Mouse (Mus musculus) G1E (cell line): ENCODE results near the gene Slc22a18. TPM values are rescaled to one million over a fixed set of nuclear protein-coding genes. Genes with fewer than 3 reads are reported as not detected.

ENCODE experiments used
- ATAC-seq: 2 replicates; pipeline ENCODE4 v1.8.0; 2016; ENCODE audit warnings: mild to moderate bottlenecking; ENCODE audit not compliant: insufficient number of reproducible peaks, poor library complexity, low FRiP score, severe bottlenecking; ENCODE audit errors: extremely low read depth
- DNase-seq: peaks from one replicate; pipeline ENCODE4 v3.0.0; 2012; ENCODE audit warnings: low spot score
- H3K27me3 ChIP-seq: 2 replicates; pipeline ENCODE4 v1.6.1; 2012; ENCODE audit warnings: mild to moderate bottlenecking, low read length, inconsistent platforms; ENCODE audit not compliant: insufficient read depth
- H3K36me3 ChIP-seq: replicated peaks from 2 replicates; pipeline ENCODE3; 2012; ENCODE audit warnings: mild to moderate bottlenecking, inconsistent platforms
- H3K4me1 ChIP-seq: 2 replicates; pipeline ENCODE4 v1.6.1; 2012; ENCODE audit warnings: low read depth, low read length, inconsistent platforms, mixed read lengths; ENCODE audit not compliant: insufficient read depth
- H3K4me3 ChIP-seq: 2 replicates; pipeline ENCODE4 v1.5.1; 2012; ENCODE audit warnings: low read depth, mild to moderate bottlenecking, inconsistent platforms, low read length, moderate library complexity, mixed read lengths
- H3K9me3 ChIP-seq: replicated peaks from 2 replicates; pipeline ENCODE4 v1.6.1; 2012; ENCODE audit warnings: inconsistent platforms
- CTCF ChIP-seq: IDR thresholded peaks from 2 replicates; pipeline ENCODE4 v1.5.1; 2012; ENCODE audit warnings: low read depth, low read length, inconsistent platforms, mixed read lengths
- GATA1 ChIP-seq: IDR thresholded peaks from 2 replicates; pipeline ENCODE4 v1.6.1; 2012; ENCODE audit warnings: borderline replicate concordance, low read length, inconsistent platforms, mixed read lengths
- GATA2 ChIP-seq: IDR thresholded peaks from 2 replicates; pipeline ENCODE4 v1.6.1; 2012; ENCODE audit warnings: low read depth, low read length, inconsistent platforms, borderline replicate concordance
- POLR2AphosphoS5 ChIP-seq: IDR thresholded peaks from 2 replicates; pipeline ENCODE4 v1.6.1; 2012; ENCODE audit warnings: low read depth, low read length, inconsistent platforms; ENCODE audit not compliant: insufficient replicate concordance
- TAL1 ChIP-seq: conservative IDR thresholded peaks from 2 replicates; pipeline ENCODE4 v1.6.1; 2012; ENCODE audit warnings: low read depth, low read length, inconsistent platforms, mixed read lengths
- polyA plus RNA-seq: library from polyadenylated mRNA; stranded (reverse); fragments of >175 nt; gene quantifications from 2 replicates; pipeline ENCODE4 v1.2.3, GENCODE M21; 2012
- total RNA-seq, 2 experiments: library from RNA; stranded (forward) in 1 of 2; stranded (reverse) in 1 of 2; fragments of 200-1000 nt in 1 of 2; fragments of >200 nt in 1 of 2; fragmentation: Nextera tagmentation in 1 of 2; gene quantifications; 2 replicates each; pipeline ENCODE4 v1.2.3; 2014 to 2017

The Slc22a18 gene
- total and polyA plus RNA-seq, 3 experiments = 2.9 to 3.9 (median 3.4) TPM

DNA sequence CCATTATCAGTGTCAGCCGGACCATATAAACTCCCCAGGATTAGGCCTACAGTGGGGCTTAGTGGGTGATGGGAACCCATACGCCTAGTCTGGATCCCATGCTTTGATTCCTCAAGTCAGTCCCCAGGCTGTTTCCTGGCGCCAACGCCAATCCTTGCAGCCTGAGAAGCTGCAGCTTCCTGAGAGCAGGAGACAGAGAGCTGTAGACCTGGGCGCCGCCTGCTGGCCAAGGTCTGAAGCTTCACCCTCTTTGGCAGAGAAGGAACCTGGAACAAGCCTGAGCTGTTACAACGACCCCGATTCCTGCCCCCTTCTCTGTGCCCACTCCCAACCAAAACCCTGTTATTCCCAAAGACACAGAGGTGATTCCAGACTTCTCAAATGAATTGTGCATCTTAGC, 3.6 kb upstream of the Slc22a18 start:
- peak; percentile 55 for DNase-seq

DNA sequence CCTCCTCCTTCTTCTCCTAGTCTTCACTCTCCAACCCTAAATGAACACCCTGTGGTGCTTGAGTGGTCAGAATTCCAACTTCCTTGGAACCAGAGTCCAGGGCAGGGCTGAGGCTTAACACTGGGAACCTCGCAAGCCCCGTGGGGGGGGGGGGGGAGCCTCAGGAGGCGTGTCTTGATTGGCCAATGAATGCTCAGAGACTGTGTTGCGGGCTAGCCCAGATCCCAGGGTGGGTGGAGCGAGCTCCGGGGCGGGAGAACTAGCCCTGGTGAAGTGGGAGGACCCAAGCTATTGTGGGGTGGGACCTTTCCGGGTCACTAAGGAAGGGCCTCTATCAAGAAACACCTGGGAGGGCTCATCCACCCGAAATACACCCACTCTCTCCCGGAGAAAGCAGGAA, 1.3 kb downstream of the Slc22a18 start:
- peaks cover 60% of the 10 kb centered on the region for H3K27me3 ChIP-seq
- ATAC-seq (0 out of 2 replicates have a peak, but pooled peaks have one; percentile 35), DNase-seq (peak; percentile 32)

More for the DNA sequence above, 3.6 kb upstream of the Slc22a18 start:
- Histone ChIP-seq H3K9me3 (peaks cover 3% of the 10 kb centered on the region), H3K27me3 (peaks cover 53% of the 10 kb centered on the region), H3K36me3 (no peaks in the 10 kb centered on the region), H3K4me3 (no peak overlapping the region), H3K4me1 (peaks cover 22% of the 10 kb centered on the region)
- no peak for ATAC-seq
- no peak for TF ChIP-seq GATA2
- peak; percentile 73 for TF ChIP-seq CTCF

DNA sequence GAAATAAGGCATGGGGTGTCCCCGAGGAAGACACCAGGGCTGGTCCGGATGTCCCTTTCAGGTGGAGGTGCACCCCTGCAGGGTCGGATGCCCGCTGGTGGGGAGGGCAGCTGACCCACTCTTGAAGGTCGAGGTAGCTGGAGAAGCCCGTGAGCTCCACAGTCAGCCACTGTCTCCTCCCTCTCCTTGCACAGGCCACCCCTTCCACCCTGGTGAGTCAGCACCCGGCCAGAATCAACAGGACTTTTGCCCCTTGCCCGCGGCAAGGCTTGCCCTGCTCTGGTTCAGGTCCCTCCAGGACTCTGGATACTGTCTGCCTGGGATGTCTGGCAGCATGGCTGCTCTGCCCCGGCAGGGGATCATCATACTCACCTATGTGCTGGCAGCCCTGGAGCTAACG, 2.3 kb downstream of the Slc22a18 start:
- Histone ChIP-seq H3K4me1 (peaks cover 28% of the 10 kb centered on the region), H3K4me3 (no peak overlapping the region), H3K27me3 (peaks cover 54% of the 10 kb centered on the region), H3K36me3 (no peaks in the 10 kb centered on the region), H3K9me3 (no peaks in the 10 kb centered on the region)
- TF ChIP-seq GATA1 (no peak), POLR2AphosphoS5 (no peak), CTCF (no peak), TAL1 (no peak)
- no peak for DNase-seq
- no peak for ATAC-seq

More for the DNA sequence above, 1.3 kb downstream of the Slc22a18 start:
- Histone ChIP-seq H3K4me3 (no peak overlapping the region), H3K36me3 (no peaks in the 10 kb centered on the region), H3K9me3 (no peaks in the 10 kb centered on the region), H3K4me1 (peaks cover 24% of the 10 kb centered on the region)
- TF ChIP-seq CTCF = no peak
- TF ChIP-seq POLR2AphosphoS5 = no peak
- TF ChIP-seq GATA1 = no peak
- no peak for TF ChIP-seq TAL1

DNA sequence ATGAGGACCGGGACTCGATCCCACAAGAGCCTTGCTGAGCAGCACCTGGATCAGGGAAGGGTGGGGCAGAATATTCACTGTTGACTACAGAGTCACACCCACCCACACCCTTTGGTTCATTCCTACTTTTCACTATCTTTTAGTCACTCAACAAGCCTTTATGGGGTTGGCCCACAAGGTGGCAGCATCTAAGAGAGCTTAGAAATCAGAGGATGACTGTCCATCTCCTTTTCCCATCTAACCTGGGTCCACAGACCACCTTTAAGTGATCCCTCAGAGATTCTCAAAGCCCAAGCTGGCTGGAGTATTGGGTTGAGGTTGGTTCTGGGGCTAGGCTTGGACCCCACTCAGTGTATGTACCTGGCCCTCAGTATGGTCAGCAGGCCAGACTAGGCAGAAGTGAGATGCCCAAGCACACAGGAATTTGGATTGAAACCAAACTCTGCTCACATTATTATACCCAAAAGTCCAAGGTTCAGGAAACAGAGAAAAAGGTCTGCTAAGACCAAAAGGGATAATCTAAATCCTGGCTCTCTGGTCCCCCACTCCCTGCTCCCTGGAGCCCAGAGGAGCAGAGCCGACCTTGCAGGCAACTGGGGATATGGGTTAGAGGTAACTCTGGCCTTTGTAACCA, 3.3 kb downstream of the Slc22a18 start:
- peaks cover 33% of the 10 kb centered on the region for H3K4me1 ChIP-seq
- no peaks in the 10 kb centered on the region for H3K9me3 ChIP-seq
- no peaks in the 10 kb centered on the region for H3K36me3 ChIP-seq
- peaks cover 53% of the 10 kb centered on the region for H3K27me3 ChIP-seq
- H3K4me3 ChIP-seq = no peak overlapping the region
- DNase-seq (no peak), ATAC-seq (no peak)
- TF ChIP-seq POLR2AphosphoS5 = no peak
- TF ChIP-seq GATA1 = no peak
- no peak for TF ChIP-seq GATA2
- no peak for TF ChIP-seq CTCF
- TF ChIP-seq TAL1 = no peak

DNA sequence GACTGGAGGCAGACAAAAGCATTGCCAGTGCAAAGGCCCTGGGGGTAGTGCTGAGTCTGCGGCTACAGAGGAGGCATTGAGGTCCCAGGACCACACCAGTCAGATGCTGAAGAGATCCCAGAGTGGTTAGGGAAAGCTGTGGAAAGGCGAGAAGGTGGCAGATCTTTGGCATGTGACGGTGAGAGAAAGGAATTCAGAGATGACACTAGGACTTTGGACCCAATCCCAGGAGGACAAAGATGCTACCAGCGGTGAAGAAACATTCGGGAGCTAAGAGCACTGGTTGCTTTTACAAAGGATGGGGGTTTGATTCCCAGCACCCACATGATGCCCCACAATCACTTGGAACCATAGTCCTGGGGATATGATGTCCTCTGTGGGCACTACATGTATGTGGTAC, 4.3 kb downstream of the Slc22a18 start:
- peaks cover 53% of the 10 kb centered on the region for H3K27me3 ChIP-seq
- no peak for TF ChIP-seq GATA1
- no peak for TF ChIP-seq POLR2AphosphoS5
- TF ChIP-seq CTCF = no peak
- no peak for TF ChIP-seq GATA2
- no peak for TF ChIP-seq TAL1
- H3K4me1 ChIP-seq = peaks cover 38% of the 10 kb centered on the region
- H3K36me3 ChIP-seq = no peaks in the 10 kb centered on the region
- DNase-seq = no peak
- H3K9me3 ChIP-seq = no peaks in the 10 kb centered on the region
- no peak for ATAC-seq
- H3K4me3 ChIP-seq = no peak overlapping the region

DNA sequence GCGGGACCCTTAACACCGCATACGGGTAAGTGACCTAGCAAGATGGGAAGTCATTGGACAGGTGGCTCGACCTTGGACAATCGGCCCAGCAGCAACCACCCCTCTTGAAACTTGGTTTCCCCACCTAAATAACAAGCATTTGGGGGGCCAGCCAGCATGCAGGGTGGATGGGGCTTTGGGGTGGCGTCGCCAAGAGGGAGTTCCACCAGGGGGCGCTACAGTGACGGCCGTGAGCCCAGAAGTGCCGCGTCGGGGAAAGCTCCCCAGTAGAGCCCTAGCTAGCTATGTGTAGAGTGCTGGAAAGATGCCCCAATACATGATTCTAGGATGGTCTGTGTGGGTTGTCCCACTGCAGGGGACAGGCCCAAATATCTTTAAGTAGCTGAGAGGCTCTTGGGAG, 7.0 kb downstream of the Slc22a18 start:
- peak; percentile 50 for TF ChIP-seq CTCF
- TF ChIP-seq TAL1 = no peak
- Histone ChIP-seq H3K27me3 (peaks cover 63% of the 10 kb centered on the region), H3K36me3 (no peaks in the 10 kb centered on the region), H3K4me3 (no peak overlapping the region), H3K4me1 (peaks cover 22% of the 10 kb centered on the region), H3K9me3 (no peaks in the 10 kb centered on the region)
- 0 out of 2 replicates have a peak, but pooled peaks have one; percentile 34 for ATAC-seq
- DNase-seq = peak; percentile 71

DNA sequence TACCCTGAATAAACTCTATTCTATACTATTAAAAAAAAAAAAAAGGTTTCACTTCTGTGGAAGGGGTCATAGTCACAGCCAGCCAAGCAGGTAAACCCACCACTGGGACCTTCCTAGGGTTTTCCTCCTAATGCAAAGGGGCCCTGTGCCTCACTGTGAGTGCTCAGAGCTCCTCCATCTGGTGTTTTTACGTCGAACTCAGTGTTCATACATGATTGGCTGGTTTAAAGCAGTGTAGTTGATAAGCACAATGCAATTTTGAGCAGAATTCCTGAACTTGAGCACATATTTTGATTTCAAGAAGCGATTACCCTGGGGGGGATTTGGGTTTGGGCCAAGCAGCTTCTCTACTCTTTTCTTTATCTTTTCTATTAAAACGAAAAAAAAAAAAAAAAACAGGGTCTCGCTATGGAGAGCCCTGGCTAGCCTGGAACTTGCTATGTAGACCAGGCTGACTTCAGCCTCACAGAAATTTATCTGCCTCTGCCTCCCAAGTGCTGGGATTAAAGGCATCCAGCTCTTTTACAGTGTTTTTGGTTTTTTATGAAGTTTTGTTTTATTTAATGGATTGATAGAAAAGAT, 8.4 kb downstream of the Slc22a18 start:
- peaks cover 14% of the 10 kb centered on the region for H3K4me1 ChIP-seq
- H3K36me3 ChIP-seq = no peaks in the 10 kb centered on the region
- ATAC-seq (no peak), DNase-seq (no peak)
- peaks cover 62% of the 10 kb centered on the region for H3K27me3 ChIP-seq
- no peak overlapping the region for H3K4me3 ChIP-seq
- TF ChIP-seq POLR2AphosphoS5 (no peak), TAL1 (no peak), GATA1 (no peak)
- H3K9me3 ChIP-seq = no peaks in the 10 kb centered on the region
